Mouse (Mus musculus) neural tube, embryonic 15.5 days (tissue): ENCODE measurements around the gene Fus. TPM values are rescaled to one million over a fixed set of nuclear protein-coding genes. Genes with fewer than 3 reads are reported as not detected.

Experiments used
- ATAC-seq: fragments of 200-750 bp; cut with Nextera tagmentation; 2 replicates; pipeline ENCODE4 v1.8.0; 2017; ENCODE audit warnings: mild to moderate bottlenecking, moderate TSS enrichment, moderate library complexity; ENCODE audit not compliant: low FRiP score
- H3K27ac ChIP-seq: fragments of 300-500 bp; sonication (generic); replicated peaks from 2 replicates; pipeline ENCODE4 v1.5.1; 2015; ENCODE audit warnings: mild to moderate bottlenecking, inconsistent platforms
- H3K27me3 ChIP-seq: fragments of 300-500 bp; sonication (generic); replicated peaks from 2 replicates; pipeline ENCODE4 v1.6.1; 2015; ENCODE audit warnings: inconsistent platforms
- H3K36me3 ChIP-seq: fragments of 300-500 bp; sonication (generic); 2 replicates; pipeline ENCODE4 v1.6.1; 2015; ENCODE audit warnings: inconsistent platforms
- H3K4me1 ChIP-seq: fragments of 300-500 bp; sonication (generic); 2 replicates; pipeline ENCODE4 v1.6.1; 2015; ENCODE audit warnings: inconsistent platforms
- H3K4me2 ChIP-seq: fragments of 300-500 bp; sonication (generic); 2 replicates; pipeline ENCODE4 v1.6.1; 2015; ENCODE audit warnings: inconsistent platforms, mild to moderate bottlenecking, moderate library complexity
- H3K4me3 ChIP-seq: fragments of 300-500 bp; sonication (generic); replicated peaks from 2 replicates; pipeline ENCODE4 v1.5.1; 2015; ENCODE audit warnings: mild to moderate bottlenecking, inconsistent platforms
- H3K9ac ChIP-seq: fragments of 300-500 bp; sonication (generic); replicated peaks from 2 replicates; pipeline ENCODE4 v1.6.1; 2015; ENCODE audit warnings: mild to moderate bottlenecking, inconsistent platforms
- H3K9me3 ChIP-seq: fragments of 300-500 bp; sonication (generic); replicated peaks from 2 replicates; pipeline ENCODE4 v1.6.1; 2016; ENCODE audit warnings: inconsistent platforms
- WGBS: fragments of 180-500 bp; shearing (Covaris S2); methylation state at CpG from one replicate; pipeline ENCODE4 v1.1.7; 2015; ENCODE audit warnings: mixed read lengths; 5-methylcytosine and 5-hydroxymethylcytosine counted together
- polyA plus RNA-seq: library from polyadenylated mRNA; unstranded; fragments of >200 nt; fragmentation: Nextera tagmentation; extraction: Ambion mirVana; gene quantifications from 2 replicates; pipeline ENCODE4 v1.2.1, GENCODE M21; 2015

Fus gene
- 357 and 362 TPM in 2 replicates for polyA plus RNA-seq

DNA sequence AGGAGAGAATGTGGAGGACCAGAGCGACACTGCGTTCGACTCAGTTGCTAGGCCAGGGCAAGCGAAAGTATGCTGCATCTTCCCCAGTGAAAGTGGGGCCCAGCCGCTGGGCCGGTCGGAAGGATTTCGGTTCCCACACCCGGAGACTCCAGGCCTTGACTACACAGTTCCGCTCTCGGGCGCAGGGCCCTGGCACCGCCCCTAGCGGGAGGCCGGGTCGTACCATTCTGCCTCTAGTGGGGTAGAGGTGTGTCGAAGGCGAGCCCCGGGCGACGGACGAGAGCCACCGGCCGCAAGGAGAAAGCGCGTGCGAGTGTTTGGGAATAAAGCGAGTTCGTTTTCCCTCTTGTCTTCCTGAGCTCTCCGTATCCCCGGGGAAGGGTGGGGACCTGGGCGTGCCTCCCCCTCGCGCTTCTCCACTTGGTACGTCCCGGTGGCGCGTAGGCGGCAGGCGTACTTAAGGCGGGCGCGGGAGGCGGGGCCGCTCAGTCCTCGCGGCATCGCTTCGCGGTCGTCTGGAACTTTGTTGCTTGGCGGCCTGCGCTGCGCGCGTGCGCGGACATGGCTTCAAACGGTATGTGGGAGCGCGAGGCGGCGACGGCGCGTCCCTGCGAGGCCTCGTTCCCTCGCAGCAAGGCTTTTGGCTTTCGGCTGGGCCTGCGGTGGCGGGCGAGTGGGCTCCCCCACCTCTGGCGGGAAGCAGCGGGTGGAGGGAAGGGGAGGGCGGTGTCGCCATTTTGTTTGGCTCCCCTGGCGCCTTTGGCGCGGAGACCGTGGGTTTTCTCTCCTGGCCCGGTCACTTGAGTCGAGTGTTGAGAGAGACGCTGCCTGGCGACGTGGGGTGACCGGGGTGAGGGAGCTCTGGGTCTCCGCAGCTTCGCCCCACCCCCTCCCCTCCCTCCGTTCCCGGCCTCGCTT lies at the start of gene Fus:
Gene Fus, plus strand, starts transcription at position 454 of the 918 bp plus-strand sequence.
- WGBS, result under 1% methylated on average over 75 of the region's 92 CpGs
- Histone ChIP-seq H3K9me3 (no peaks in the 10 kb centered on the region), H3K27ac (peak within 1 kb of the TSS; percentile 99), H3K9ac (peak within 1 kb of the TSS; percentile 99), H3K4me1 (peaks cover 29% of the 10 kb centered on the region), H3K36me3 (peaks cover 25% of the 10 kb centered on the region), H3K4me3 (peak within 1 kb of the TSS; percentile 99), H3K4me2 (peak within 1 kb of the TSS; percentile 78), H3K27me3 (no peaks in the 10 kb centered on the region)
- ATAC-seq, result peak; percentile 93

DNA sequence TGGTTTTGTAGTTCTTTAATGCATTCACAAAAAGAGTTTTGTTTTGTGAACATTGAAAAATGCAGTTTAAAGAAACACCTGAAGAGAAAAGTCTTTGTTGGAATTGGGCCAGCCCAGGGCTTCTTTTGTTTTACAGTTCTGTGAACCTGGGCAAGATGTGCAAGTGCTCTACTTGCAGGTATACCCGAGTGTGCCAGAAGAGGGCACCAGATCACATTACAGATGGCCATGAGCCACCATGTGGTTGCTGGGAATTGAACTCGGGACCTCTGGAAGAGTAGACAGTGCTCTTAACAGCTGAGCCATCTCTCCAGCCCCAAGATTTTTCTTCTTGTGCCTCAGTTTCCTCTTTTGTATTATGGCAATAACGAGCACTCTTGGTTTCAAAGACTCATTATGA lies 49.1 kb upstream of the Fus start:
- 59% methylated on average over 3 of the region's 3 CpGs for WGBS

DNA sequence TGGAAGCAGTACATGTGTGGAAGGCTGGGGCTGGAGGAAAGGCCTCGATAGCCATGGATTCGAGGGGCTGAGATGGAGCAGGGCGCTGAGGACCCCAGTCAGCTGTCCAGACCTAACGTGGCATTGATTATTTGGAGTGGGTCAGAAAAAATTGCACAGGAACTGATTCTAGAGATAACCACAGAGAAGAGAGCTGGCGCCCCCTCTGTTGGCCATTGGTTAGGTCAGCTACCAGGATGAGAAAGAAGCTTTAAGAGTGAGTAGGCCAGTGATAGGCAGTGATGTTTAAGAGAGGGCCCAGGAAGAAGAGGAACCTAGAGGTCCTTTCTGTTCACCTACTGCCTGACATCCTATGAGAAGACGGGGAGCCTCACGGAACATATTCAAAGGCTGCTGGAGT lies 48.0 kb upstream of the Fus start:
- WGBS, result 75% methylated on average over 7 of the region's 7 CpGs
- no peak overlapping the region for H3K27ac ChIP-seq
- H3K4me2 ChIP-seq, result no peak overlapping the region
- no peak for ATAC-seq
- no peaks in the 10 kb centered on the region for H3K27me3 ChIP-seq
- no peaks in the 10 kb centered on the region for H3K9me3 ChIP-seq
- no peak overlapping the region for H3K9ac ChIP-seq
- no peaks in the 10 kb centered on the region for H3K4me1 ChIP-seq
- peaks cover 58% of the 10 kb centered on the region for H3K36me3 ChIP-seq
- H3K4me3 ChIP-seq, result no peak overlapping the region

More for the DNA sequence above, 49.1 kb upstream of the Fus start:
- Histone ChIP-seq H3K27ac (no peak overlapping the region), H3K9ac (no peak overlapping the region), H3K4me2 (no peak overlapping the region), H3K36me3 (peaks cover 49% of the 10 kb centered on the region), H3K4me1 (peaks cover 4% of the 10 kb centered on the region), H3K9me3 (no peaks in the 10 kb centered on the region), H3K4me3 (no peak overlapping the region), H3K27me3 (no peaks in the 10 kb centered on the region)
- ATAC-seq, result no peak

DNA sequence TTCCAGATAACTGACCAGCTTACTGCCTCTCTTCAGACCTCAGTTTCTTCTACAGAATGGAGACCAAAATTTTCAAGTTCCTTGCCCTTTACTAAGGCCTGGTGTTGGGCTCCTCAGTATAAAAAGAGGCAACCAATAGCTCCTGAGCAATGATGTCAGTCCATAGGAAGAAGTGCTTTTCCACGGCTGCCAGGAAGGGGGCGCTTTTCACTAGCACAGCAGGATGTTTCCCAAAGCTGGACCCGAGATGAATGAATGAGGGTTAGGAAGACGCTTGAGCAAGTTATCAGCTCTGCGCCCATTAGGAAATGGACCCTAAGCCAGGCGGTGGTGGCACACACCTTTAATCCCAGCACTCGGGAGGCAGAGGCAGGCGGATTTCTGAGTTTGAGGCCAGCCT lies 45.7 kb upstream of the Fus start:
- 66% methylated on average over 8 of the region's 8 CpGs for WGBS
- no peaks in the 10 kb centered on the region for H3K27me3 ChIP-seq
- ATAC-seq, result no peak
- no peaks in the 10 kb centered on the region for H3K4me1 ChIP-seq
- H3K9ac ChIP-seq, result no peak overlapping the region
- H3K36me3 ChIP-seq, result peaks cover 66% of the 10 kb centered on the region
- no peak overlapping the region for H3K4me3 ChIP-seq
- no peak overlapping the region for H3K4me2 ChIP-seq
- no peaks in the 10 kb centered on the region for H3K9me3 ChIP-seq
- no peak overlapping the region for H3K27ac ChIP-seq

DNA sequence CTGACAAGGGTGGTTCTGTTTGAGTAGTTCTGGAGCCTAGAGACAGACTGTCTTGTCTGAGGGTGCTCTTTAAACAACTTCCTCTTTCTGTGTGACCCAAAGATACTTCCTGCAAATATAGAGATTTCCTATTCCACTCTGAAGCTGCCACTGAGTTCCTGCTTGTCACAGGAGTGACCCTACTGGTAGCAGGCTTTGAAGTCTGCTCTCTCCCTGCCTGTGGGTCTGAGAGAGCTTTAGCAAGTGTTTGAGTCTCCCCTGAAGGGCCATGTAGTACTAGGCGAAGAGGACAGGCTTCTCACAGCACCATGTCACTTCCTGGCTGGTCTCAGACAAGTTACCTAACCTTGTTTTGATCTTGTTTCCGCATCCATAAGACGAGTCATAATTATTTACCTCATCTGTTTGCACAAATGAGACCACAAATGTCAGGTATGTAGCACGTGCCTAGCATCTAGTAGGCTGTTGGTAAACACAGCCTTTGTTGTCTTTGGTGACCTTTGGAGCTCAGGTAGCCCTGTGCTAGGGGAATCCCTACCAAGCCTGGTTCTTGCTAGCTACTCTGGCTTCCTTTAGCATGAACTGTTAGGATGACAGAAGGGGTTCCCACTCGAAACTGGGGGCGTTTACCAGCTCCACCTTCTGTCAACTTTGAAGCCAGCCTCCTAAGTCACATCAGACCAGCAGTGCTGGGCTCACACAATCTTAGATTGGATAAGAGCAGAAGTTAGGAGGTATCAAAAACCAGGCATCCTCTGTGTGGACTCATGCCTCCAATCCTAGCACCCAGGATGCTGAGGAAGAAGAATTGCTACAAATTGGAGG lies 44.6 kb upstream of the Fus start:
- WGBS, result 92% methylated on average over 6 of the region's 6 CpGs
- Histone ChIP-seq H3K36me3 (peaks cover 61% of the 10 kb centered on the region), H3K4me2 (no peak overlapping the region)

DNA sequence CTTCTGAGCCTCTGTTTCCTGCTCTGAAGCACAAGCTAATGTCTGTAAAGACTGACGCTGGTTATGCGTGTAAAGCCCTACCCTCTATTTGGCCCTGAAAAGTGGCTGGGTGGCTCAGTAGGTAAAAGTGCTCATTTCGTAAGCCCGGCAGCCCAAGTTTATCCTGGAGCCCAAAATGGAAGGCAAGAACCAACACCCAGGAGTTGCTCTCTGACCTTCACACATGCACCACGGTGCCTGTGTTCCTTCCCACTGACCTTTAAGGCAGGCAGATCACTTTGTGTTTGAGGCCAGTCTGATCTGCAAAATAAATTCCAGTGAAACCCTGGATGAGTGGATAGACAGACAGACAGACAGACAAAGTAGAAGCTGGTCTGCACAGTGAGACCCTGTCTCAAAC lies 43.5 kb upstream of the Fus start:
- no peak for ATAC-seq
- peaks cover 57% of the 10 kb centered on the region for H3K36me3 ChIP-seq
- no peaks in the 10 kb centered on the region for H3K4me1 ChIP-seq
- H3K9ac ChIP-seq, result no peak overlapping the region
- no peak overlapping the region for H3K4me3 ChIP-seq
- H3K9me3 ChIP-seq, result no peaks in the 10 kb centered on the region
- H3K4me2 ChIP-seq, result no peak overlapping the region
- H3K27ac ChIP-seq, result no peak overlapping the region
- WGBS, result 94% methylated on average over 5 of the region's 5 CpGs
- H3K27me3 ChIP-seq, result peaks cover 12% of the 10 kb centered on the region

More for the DNA sequence above, 44.6 kb upstream of the Fus start:
- no peak overlapping the region for H3K9ac ChIP-seq
- H3K9me3 ChIP-seq, result no peaks in the 10 kb centered on the region
- no peak overlapping the region for H3K4me3 ChIP-seq
- H3K4me1 ChIP-seq, result no peaks in the 10 kb centered on the region
- H3K27me3 ChIP-seq, result peaks cover 1% of the 10 kb centered on the region
- ATAC-seq, result no peak
- no peak overlapping the region for H3K27ac ChIP-seq

DNA sequence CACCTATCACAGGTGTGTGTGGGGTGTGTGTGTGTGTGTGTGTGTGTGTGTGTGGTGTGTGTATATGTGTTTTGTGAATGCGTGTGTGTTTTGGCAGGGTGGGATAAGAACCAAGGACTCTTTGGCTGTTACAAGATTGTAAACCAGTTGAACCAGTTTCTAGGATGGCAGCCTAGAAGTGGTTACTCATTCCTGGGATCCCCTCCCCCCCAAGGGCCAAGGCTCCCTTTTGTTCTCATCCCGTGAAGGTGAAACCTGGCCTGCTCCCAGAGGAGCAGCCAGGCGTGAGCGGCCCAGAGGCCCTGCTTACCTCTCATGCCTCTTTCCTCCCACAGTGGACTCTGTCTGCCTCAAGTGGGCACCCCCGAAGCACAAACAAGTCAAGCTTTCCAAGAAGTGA lies 42.0 kb upstream of the Fus start:
- Histone ChIP-seq H3K4me2 (no peak overlapping the region), H3K36me3 (peaks cover 57% of the 10 kb centered on the region), H3K9me3 (no peaks in the 10 kb centered on the region), H3K4me3 (no peak overlapping the region), H3K27me3 (peaks cover 27% of the 10 kb centered on the region), H3K27ac (no peak overlapping the region), H3K9ac (no peak overlapping the region), H3K4me1 (peaks cover 11% of the 10 kb centered on the region; the same call in 1 of the 2 replicates)
- ATAC-seq, result no peak
- WGBS, result 80% methylated on average over 5 of the region's 5 CpGs

DNA sequence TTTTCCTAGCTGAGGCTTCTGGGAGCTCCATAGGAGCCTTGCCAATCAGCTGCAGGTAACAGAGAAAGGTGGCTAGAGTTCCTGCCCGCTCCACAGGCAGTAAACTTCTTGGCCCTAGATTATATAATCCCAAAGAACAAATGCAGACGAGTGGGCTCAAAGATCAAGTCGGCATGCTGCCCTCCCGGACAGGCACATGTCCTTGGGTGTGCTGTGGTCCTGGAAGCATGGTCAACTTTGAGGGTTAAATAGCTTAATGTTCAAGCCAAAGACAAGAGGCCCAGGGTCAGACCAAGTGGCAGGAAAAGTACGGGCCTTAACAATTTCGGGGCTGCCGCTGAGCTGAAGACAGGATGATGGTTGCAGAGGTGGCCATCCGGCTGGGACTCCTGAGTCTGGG lies 41.2 kb upstream of the Fus start:
- peaks cover 32% of the 10 kb centered on the region for H3K27me3 ChIP-seq
- H3K9me3 ChIP-seq, result no peaks in the 10 kb centered on the region
- no peak overlapping the region for H3K27ac ChIP-seq
- peaks cover 52% of the 10 kb centered on the region for H3K36me3 ChIP-seq
- peaks cover 11% of the 10 kb centered on the region; the same call in 1 of the 2 replicates for H3K4me1 ChIP-seq
- no peak overlapping the region for H3K9ac ChIP-seq
- ATAC-seq, result no peak
- no peak overlapping the region for H3K4me2 ChIP-seq
- H3K4me3 ChIP-seq, result no peak overlapping the region
- 92% methylated on average over 8 of the region's 8 CpGs for WGBS

DNA sequence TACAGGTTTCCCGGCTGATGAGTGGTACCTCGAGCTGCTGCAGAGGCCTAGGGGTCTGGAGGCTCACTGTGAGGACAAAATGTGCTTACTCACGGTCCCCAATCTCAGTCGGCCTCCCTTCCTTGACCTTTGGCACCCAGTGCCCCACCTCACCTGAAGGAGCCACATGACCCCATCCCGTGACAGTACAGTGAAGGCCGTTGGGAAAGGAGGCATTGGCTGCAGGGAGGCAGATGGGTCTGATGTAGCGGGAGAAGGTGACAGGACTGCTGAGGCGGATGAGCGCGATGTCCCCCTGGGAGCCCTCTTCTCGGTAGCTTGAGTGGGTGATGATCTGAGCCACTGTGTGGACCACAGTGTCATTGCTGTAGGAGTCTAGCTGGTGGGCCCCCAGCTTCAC lies 40.4 kb upstream of the Fus start:
- H3K27me3 ChIP-seq, result peaks cover 32% of the 10 kb centered on the region
- H3K4me3 ChIP-seq, result no peak overlapping the region
- WGBS, result 90% methylated on average over 11 of the region's 11 CpGs
- no peak overlapping the region for H3K4me2 ChIP-seq
- H3K9me3 ChIP-seq, result no peaks in the 10 kb centered on the region
- H3K27ac ChIP-seq, result no peak overlapping the region
- H3K36me3 ChIP-seq, result peaks cover 49% of the 10 kb centered on the region
- peaks cover 11% of the 10 kb centered on the region; the same call in 1 of the 2 replicates for H3K4me1 ChIP-seq
- no peak for ATAC-seq
- H3K9ac ChIP-seq, result no peak overlapping the region

DNA sequence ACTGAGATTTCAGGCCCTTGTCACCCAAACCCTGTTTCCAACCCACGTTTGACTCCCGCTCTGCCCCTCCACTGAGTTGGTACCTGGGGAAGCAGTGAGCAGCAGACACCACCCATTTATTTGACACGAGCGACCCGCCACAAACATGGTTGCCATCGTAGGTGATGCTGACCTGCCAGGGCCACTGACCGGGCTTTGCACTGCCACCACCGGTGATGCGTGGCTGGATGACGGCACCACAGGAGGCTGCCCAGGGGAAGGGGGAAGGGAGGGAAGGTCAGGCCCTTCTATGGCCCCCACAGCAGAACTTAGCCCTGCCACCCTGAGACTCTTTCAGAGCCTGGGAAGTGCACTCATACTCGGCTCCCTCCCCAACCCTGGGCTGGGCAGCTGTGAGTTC lies 39.5 kb upstream of the Fus start:
- no peak for ATAC-seq
- Histone ChIP-seq H3K27ac (no peak overlapping the region), H3K4me2 (no peak overlapping the region), H3K36me3 (peaks cover 41% of the 10 kb centered on the region), H3K9me3 (no peaks in the 10 kb centered on the region), H3K9ac (no peak overlapping the region), H3K4me1 (peaks cover 11% of the 10 kb centered on the region; the same call in 1 of the 2 replicates), H3K4me3 (no peak overlapping the region), H3K27me3 (peaks cover 32% of the 10 kb centered on the region)
- WGBS, result 88% methylated on average over 11 of the region's 11 CpGs

DNA sequence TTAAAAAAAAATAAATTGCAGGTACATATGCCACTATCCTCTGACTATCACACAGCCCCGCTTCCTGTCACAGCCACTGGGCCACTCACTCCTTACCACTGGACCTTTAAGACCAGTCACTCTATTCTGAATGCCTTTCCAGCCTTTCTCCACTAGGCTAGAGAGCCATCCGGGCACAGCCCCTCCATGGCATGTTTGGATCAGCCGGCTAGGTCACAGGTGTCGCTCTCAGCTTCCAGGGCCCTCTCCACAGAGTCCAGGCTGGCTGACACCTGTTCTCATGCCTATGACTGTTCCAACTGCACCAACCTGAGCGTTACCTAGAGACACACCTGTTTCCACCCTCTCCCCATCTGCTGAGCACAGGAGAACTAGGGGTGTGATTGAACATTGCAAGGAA lies 38.7 kb upstream of the Fus start:
- 56% methylated on average over 5 of the region's 5 CpGs for WGBS
- Histone ChIP-seq H3K4me1 (peaks cover 11% of the 10 kb centered on the region; the same call in 1 of the 2 replicates), H3K9me3 (no peaks in the 10 kb centered on the region), H3K4me3 (no peak overlapping the region), H3K27ac (no peak overlapping the region), H3K36me3 (peaks cover 33% of the 10 kb centered on the region), H3K4me2 (no peak overlapping the region), H3K27me3 (peaks cover 32% of the 10 kb centered on the region), H3K9ac (no peak overlapping the region)
- ATAC-seq, result no peak
